Mouse (Mus musculus) hindbrain, embryonic 12.5 days (tissue): Measurements from ENCODE around the gene Ccr1. TPM values are rescaled to one million over a fixed set of nuclear protein-coding genes. Genes with fewer than 3 reads are reported as not detected.

Experiments
- ATAC-seq: fragments of 200-750 bp; cut with Nextera tagmentation; 2 replicates; pipeline ENCODE4 v1.8.0; 2017; ENCODE audit warnings: moderate TSS enrichment; ENCODE audit not compliant: low FRiP score
- H3K27ac ChIP-seq: fragments of 300-500 bp; sonication (generic); 2 replicates; pipeline ENCODE4 v1.5.1; 2016; ENCODE audit warnings: mild to moderate bottlenecking
- H3K27me3 ChIP-seq: fragments of 300-500 bp; sonication (generic); 2 replicates; pipeline ENCODE4 v1.6.1; 2016; ENCODE audit warnings: mild to moderate bottlenecking
- H3K36me3 ChIP-seq: fragments of 300-500 bp; sonication (generic); 2 replicates; pipeline ENCODE4 v1.6.1; 2016; ENCODE audit warnings: mild to moderate bottlenecking
- H3K4me1 ChIP-seq: fragments of 300-500 bp; sonication (generic); 2 replicates; pipeline ENCODE4 v1.6.1; 2016
- H3K4me2 ChIP-seq: fragments of 300-500 bp; sonication (generic); replicated peaks from 2 replicates; pipeline ENCODE4 v1.6.1; 2016; ENCODE audit warnings: mild to moderate bottlenecking
- H3K4me3 ChIP-seq: fragments of 300-500 bp; sonication (generic); 2 replicates; pipeline ENCODE4 v1.5.1; 2016; ENCODE audit warnings: mild to moderate bottlenecking
- H3K9ac ChIP-seq: fragments of 300-500 bp; sonication (generic); 2 replicates; pipeline ENCODE4 v1.6.1; 2016; ENCODE audit warnings: mild to moderate bottlenecking, moderate library complexity
- H3K9me3 ChIP-seq: fragments of 300-500 bp; sonication (generic); replicated peaks from 2 replicates; pipeline ENCODE4 v1.6.1; 2016; ENCODE audit warnings: mild to moderate bottlenecking
- WGBS: fragments of 180-500 bp; shearing (Covaris S2); methylation state at CpG from one replicate; pipeline ENCODE4 v1.1.7; 2016; 5-methylcytosine and 5-hydroxymethylcytosine counted together
- polyA plus RNA-seq: library from polyadenylated mRNA; unstranded; fragments of >200 nt; fragmentation: Nextera tagmentation; extraction: Ambion mirVana; gene quantifications from 2 replicates; pipeline ENCODE4 v1.2.1, GENCODE M21; 2016

The Ccr1 gene
- polyA plus RNA-seq, 1 experiment from 2014 or later: 0.99 TPM

- 77% methylated on average over 1 of the region's 1 CpGs for WGBS
- no peak overlapping the region for H3K4me2 ChIP-seq
- H3K9ac ChIP-seq: no peak overlapping the region
- no peaks in the 10 kb centered on the region for H3K36me3 ChIP-seq
- H3K27ac ChIP-seq: no peak overlapping the region
- no peak overlapping the region for H3K4me3 ChIP-seq
- no peak for ATAC-seq
- H3K4me1 ChIP-seq: no peaks in the 10 kb centered on the region
- H3K9me3 ChIP-seq: no peaks in the 10 kb centered on the region
- no peaks in the 10 kb centered on the region for H3K27me3 ChIP-seq
Measured at GRCm38 (mm10) chr9:123947815-123948214, 20.7 kb downstream of the Ccr1 start.

- Histone ChIP-seq H3K9me3 (no peaks in the 10 kb centered on the region), H3K4me2 (no peak overlapping the region), H3K27ac (no peak overlapping the region), H3K4me3 (no peak overlapping the region), H3K4me1 (no peaks in the 10 kb centered on the region), H3K27me3 (no peaks in the 10 kb centered on the region), H3K9ac (no peak overlapping the region), H3K36me3 (no peaks in the 10 kb centered on the region)
- WGBS: 87% methylated on average over 3 of the region's 3 CpGs
- ATAC-seq: no peak
Measured at GRCm38 (mm10) chr9:123942025-123942424, 26.5 kb downstream of the Ccr1 start.

- Histone ChIP-seq H3K9me3 (no peaks in the 10 kb centered on the region), H3K9ac (no peak overlapping the region), H3K4me1 (no peaks in the 10 kb centered on the region), H3K27me3 (no peaks in the 10 kb centered on the region), H3K27ac (no peak overlapping the region), H3K4me3 (no peak overlapping the region), H3K36me3 (no peaks in the 10 kb centered on the region), H3K4me2 (no peak overlapping the region)
- WGBS: 78% methylated on average over 2 of the region's 2 CpGs
- no peak for ATAC-seq
Measured at GRCm38 (mm10) chr9:123941316-123941715, 27.2 kb downstream of the Ccr1 start.

- H3K4me2 ChIP-seq: no peak overlapping the region
- no peak overlapping the region for H3K27ac ChIP-seq
- H3K4me1 ChIP-seq: no peaks in the 10 kb centered on the region
- no peaks in the 10 kb centered on the region for H3K36me3 ChIP-seq
- no peak for ATAC-seq
- H3K9ac ChIP-seq: no peak overlapping the region
- no peaks in the 10 kb centered on the region for H3K9me3 ChIP-seq
- H3K27me3 ChIP-seq: no peaks in the 10 kb centered on the region
- H3K4me3 ChIP-seq: no peak overlapping the region
Measured at GRCm38 (mm10) chr9:123940628-123941027, 27.9 kb downstream of the Ccr1 start.

GRCm38 (mm10) chr9:123940168-123940567, 28.3 kb downstream of the Ccr1 start:
- Histone ChIP-seq H3K9ac (no peak overlapping the region), H3K27ac (no peak overlapping the region), H3K27me3 (no peaks in the 10 kb centered on the region), H3K36me3 (no peaks in the 10 kb centered on the region), H3K4me1 (no peaks in the 10 kb centered on the region), H3K4me2 (no peak overlapping the region), H3K4me3 (no peak overlapping the region), H3K9me3 (no peaks in the 10 kb centered on the region)
- WGBS: 86% methylated on average over 1 of the region's 1 CpGs
- no peak for ATAC-seq

GRCm38 (mm10) chr9:123937989-123938388, 30.5 kb downstream of the Ccr1 start:
- Histone ChIP-seq H3K27ac (no peak overlapping the region), H3K9ac (no peak overlapping the region), H3K36me3 (no peaks in the 10 kb centered on the region), H3K27me3 (no peaks in the 10 kb centered on the region), H3K4me3 (no peak overlapping the region), H3K4me1 (no peaks in the 10 kb centered on the region), H3K4me2 (no peak overlapping the region), H3K9me3 (no peaks in the 10 kb centered on the region)
- WGBS: 91% methylated on average over 2 of the region's 2 CpGs
- no peak for ATAC-seq

- Histone ChIP-seq H3K9me3 (no peaks in the 10 kb centered on the region), H3K27ac (no peak overlapping the region), H3K4me1 (no peaks in the 10 kb centered on the region), H3K27me3 (no peaks in the 10 kb centered on the region), H3K4me2 (no peak overlapping the region), H3K9ac (no peak overlapping the region), H3K4me3 (no peak overlapping the region), H3K36me3 (no peaks in the 10 kb centered on the region)
- no peak for ATAC-seq
- WGBS: 89% methylated on average over 9 of the region's 9 CpGs
Measured at GRCm38 (mm10) chr9:123936604-123937280, 31.8 kb downstream of the Ccr1 start.

- no peak overlapping the region for H3K9ac ChIP-seq
- H3K27ac ChIP-seq: no peak overlapping the region
- ATAC-seq: no peak
- H3K4me3 ChIP-seq: no peak overlapping the region
- H3K4me2 ChIP-seq: no peak overlapping the region
- H3K9me3 ChIP-seq: no peaks in the 10 kb centered on the region
- H3K36me3 ChIP-seq: no peaks in the 10 kb centered on the region
- H3K27me3 ChIP-seq: no peaks in the 10 kb centered on the region
- no peaks in the 10 kb centered on the region for H3K4me1 ChIP-seq
- WGBS: 84% methylated on average over 5 of the region's 5 CpGs
Measured at GRCm38 (mm10) chr9:123935776-123936175, 32.7 kb downstream of the Ccr1 start.

GRCm38 (mm10) chr9:123935346-123935745, 33.1 kb downstream of the Ccr1 start:
- WGBS: 95% methylated on average over 6 of the region's 6 CpGs

GRCm38 (mm10) chr9:123933716-123934445, 34.6 kb downstream of the Ccr1 start:
- H3K36me3 ChIP-seq: no peaks in the 10 kb centered on the region
- ATAC-seq: no peak
- no peak overlapping the region for H3K9ac ChIP-seq
- no peaks in the 10 kb centered on the region for H3K9me3 ChIP-seq
- H3K27me3 ChIP-seq: no peaks in the 10 kb centered on the region
- WGBS: 93% methylated on average over 5 of the region's 5 CpGs
- no peaks in the 10 kb centered on the region for H3K4me1 ChIP-seq
- H3K27ac ChIP-seq: no peak overlapping the region
- H3K4me2 ChIP-seq: no peak overlapping the region
- H3K4me3 ChIP-seq: no peak overlapping the region

More at GRCm38 (mm10) chr9:123935346-123935745, 33.1 kb downstream of the Ccr1 start:
- H3K4me2 ChIP-seq: no peak overlapping the region
- no peak for ATAC-seq
- H3K9me3 ChIP-seq: no peaks in the 10 kb centered on the region
- no peak overlapping the region for H3K9ac ChIP-seq
- no peak overlapping the region for H3K4me3 ChIP-seq
- no peaks in the 10 kb centered on the region for H3K4me1 ChIP-seq
- H3K27ac ChIP-seq: no peak overlapping the region
- no peaks in the 10 kb centered on the region for H3K36me3 ChIP-seq
- no peaks in the 10 kb centered on the region for H3K27me3 ChIP-seq

- Histone ChIP-seq H3K4me3 (no peak overlapping the region), H3K4me2 (no peak overlapping the region), H3K27me3 (no peaks in the 10 kb centered on the region), H3K4me1 (no peaks in the 10 kb centered on the region), H3K9ac (no peak overlapping the region), H3K27ac (no peak overlapping the region), H3K36me3 (no peaks in the 10 kb centered on the region), H3K9me3 (no peaks in the 10 kb centered on the region)
- no peak for ATAC-seq
- 93% methylated on average over 19 of the region's 19 CpGs for WGBS
Measured at GRCm38 (mm10) chr9:123932911-123933675, 35.4 kb downstream of the Ccr1 start.

- H3K9ac ChIP-seq: no peak overlapping the region
- no peaks in the 10 kb centered on the region for H3K36me3 ChIP-seq
- no peak for ATAC-seq
- no peaks in the 10 kb centered on the region for H3K27me3 ChIP-seq
- 71% methylated on average over 6 of the region's 6 CpGs for WGBS
- no peak overlapping the region for H3K4me3 ChIP-seq
- no peaks in the 10 kb centered on the region for H3K9me3 ChIP-seq
- no peak overlapping the region for H3K27ac ChIP-seq
- H3K4me1 ChIP-seq: no peaks in the 10 kb centered on the region
- no peak overlapping the region for H3K4me2 ChIP-seq
Measured at GRCm38 (mm10) chr9:123931761-123932700, 36.5 kb downstream of the Ccr1 start.
